Mouse (Mus musculus): Measurements from ENCODE around the gene Car7.
"Not testable (repeated sequence)": the region's sequence is repeated elsewhere in the genome, so short reads cannot be mapped to it uniquely, and the experiment has no call there.

Gene Car7

DNA sequence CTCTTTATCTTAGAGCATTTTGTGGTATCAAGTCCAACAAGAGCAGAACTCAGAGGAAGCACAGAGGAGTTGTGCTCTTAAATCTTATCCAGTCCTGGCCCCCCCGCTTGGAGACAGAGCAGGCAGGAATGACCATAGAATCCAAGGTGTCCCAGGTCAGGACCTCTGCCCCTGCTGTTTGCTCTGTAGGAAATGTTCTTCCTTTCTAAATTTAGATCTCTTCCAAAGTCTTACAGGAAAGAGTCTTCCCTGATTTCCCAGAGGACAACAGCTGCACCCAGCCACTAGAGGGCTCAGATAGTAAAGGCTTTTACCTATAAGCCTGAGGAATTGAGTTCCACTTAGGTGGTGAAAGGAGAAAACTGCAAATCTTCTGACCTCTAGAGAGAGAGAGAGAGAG lies 35.1 kb downstream of the Car7 start:
- peak; percentile 43 for DNase-seq (ENCODE audit: low read depth)

DNA sequence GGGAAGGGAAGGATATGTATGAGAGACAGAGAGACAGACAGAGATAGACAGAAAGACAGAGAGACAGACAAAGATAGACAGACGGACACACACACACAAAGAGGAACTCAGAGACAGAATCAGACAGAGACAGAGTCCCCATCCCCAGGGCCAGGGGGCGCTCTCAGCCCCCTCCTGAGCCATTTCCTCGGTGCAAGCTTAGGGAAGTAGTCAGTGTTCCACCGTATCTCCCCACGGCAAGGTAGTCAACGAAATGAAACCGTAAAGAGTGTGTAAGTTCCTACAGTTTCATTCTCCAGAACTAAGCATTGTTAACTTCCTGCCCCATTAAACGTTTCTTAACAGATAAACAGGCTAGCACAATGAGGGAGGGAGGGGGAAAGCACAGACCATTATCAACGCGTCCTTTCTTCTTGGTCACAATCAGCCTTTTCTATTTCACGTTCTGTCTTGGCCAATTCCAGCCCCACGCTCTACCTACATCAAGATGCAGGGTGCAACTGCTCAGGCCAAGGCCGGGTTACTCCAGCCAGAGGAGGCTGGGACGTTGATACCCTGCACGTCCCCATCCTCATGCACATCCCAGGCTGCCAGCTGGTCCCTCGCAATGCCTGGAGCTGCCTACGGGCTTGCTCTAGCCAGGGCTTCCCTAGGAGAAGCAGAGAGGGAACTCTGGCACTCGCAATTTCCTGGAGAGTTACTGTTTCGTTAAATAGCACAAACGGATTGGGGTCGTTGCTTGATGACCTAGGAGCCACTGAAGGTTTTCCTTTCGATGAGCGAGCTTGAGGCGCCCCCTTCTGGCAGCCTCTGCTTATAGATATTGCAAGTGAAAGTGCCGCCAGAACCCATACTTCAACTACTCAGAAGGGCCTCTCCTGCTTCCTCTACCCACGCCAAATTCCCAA lies 36.2 kb downstream of the Car7 start:
- DNase-seq (ENCODE audit: low read depth), result peak; percentile 93

DNA sequence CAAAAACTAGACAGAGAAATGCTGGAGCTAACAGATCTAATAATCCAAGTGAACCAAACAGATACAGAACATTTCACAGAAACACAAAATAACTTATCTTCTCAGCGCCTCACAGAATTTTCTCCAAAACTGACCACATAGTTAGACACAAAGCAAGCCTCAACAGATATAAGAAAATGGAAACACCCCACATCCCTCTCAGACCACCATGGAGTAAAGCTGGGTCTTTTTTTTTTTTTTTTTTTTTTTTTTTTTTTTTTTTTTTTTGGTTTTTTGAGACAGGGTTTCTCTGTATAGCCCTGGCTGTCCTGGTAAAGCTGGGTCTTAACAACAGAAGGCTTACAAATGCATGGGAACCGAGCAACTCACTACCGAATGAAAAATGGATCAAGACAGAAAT lies 42.3 kb downstream of the Car7 start:
- no peak for DNase-seq (ENCODE audit: low read depth)

DNA sequence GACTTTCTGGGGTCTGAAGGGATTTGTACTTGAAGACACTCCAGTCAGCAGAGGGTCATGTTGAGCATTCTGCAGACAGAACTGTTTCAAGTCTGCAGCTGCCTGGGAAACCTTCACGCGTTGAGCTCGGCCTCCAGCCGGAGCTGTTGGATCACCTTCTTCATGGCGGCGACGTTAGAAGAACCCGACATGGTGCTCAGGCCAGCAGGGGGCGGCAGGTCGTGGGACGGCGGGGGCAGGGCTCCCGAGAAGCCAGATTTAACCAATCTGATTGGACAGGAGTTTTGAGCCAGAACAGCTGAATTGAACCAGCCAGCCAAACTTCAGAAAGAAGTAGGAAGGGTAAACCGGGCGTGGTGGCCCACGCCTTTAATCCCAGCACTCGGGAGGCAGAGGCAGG lies 43.1 kb downstream of the Car7 start:
- not testable (repeated sequence) for DNase-seq (ENCODE audit: low read depth)

DNA sequence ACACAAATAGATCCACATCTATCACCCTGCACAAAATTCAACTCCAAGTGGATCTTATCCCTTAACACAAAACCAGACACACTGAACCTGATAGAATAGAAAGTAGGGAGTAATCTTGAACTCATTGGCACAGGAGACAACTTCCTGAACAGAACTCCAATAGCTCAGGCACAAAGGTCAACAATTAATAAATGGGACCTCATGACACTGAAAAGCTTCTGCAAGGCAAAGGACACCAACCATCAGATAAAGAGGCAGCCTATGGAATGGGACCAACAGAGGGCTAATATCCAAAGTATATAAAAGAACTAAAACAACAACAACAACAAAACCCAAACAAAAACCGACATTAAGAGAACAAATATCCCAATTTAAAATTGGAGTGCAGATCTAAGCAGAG lies 50.0 kb downstream of the Car7 start:
- DNase-seq (ENCODE audit: low read depth), result no peak

GRCm38 (mm10) chr8:104590284-104590683 lies 55.8 kb downstream of the Car7 start:
- no peak for DNase-seq (ENCODE audit: low read depth)

- DNase-seq (ENCODE audit: low read depth), result peak; percentile 98
Observed at GRCm38 (mm10) chr8:104591133-104591834, 56.8 kb downstream of the Car7 start, which contains the start of gene Pdp2. Pdp2 (plus strand) TSS chr8:104591451.

DNA sequence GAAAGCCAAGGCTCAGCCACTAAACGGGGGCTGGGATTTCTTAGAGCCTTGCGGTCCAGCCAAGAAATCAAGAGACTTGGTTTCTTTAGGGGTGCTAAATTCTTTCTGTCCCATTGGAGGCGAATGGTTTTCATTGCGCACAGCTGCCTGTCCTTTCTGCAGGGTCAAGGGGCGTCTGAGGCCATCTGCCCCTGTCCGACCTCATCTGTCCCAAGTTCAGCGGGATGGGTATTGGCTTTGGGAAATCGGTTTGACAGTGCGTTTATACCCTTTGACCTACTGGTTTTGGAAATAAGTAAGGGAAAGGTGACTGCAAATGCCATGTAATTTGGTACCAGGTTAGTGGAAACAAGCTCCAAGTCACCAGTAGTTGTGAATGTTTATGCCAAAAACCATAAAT lies 57.4 kb downstream of the Car7 start:
- DNase-seq (ENCODE audit: low read depth), result no peak

GRCm38 (mm10) chr8:104592566-104592965 lies 58.1 kb downstream of the Car7 start:
- DNase-seq (ENCODE audit: low read depth), result no peak

- no peak for DNase-seq (ENCODE audit: low read depth)
Observed at GRCm38 (mm10) chr8:104593536-104594325, 59.2 kb downstream of the Car7 start.

DNA sequence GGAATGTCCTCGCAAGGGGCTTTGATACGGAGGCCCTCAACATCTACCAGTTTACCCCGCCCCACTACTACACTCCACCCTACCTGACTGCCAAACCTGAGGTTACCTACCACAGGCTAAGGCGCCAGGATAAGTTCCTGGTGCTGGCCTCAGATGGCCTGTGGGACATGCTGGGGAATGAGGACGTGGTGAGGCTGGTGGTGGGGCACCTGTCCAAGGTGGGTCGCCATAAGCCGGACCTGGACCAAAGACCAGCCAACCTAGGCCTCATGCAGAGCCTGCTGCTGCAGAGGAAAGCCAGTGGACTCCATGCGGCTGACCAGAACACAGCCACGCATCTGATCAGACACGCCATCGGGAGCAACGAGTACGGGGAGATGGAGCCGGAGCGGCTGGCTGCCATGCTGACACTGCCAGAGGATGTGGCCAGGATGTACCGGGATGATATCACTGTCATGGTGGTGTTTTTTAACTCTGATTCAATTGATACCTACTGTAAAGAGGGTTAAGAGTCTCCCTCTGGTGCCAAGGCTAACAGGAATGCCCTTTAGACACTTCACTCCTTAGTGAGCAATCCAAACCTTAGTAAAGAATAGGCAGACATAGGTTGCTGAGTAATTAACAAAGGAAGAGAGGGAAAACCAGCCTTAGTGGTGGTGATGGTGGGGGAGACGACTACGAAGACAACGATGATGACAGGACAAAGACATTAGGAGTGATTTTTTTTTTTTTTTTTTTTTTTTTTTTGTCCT lies 60.3 kb downstream of the Car7 start:
- no peak for DNase-seq (ENCODE audit: low read depth)

DNA sequence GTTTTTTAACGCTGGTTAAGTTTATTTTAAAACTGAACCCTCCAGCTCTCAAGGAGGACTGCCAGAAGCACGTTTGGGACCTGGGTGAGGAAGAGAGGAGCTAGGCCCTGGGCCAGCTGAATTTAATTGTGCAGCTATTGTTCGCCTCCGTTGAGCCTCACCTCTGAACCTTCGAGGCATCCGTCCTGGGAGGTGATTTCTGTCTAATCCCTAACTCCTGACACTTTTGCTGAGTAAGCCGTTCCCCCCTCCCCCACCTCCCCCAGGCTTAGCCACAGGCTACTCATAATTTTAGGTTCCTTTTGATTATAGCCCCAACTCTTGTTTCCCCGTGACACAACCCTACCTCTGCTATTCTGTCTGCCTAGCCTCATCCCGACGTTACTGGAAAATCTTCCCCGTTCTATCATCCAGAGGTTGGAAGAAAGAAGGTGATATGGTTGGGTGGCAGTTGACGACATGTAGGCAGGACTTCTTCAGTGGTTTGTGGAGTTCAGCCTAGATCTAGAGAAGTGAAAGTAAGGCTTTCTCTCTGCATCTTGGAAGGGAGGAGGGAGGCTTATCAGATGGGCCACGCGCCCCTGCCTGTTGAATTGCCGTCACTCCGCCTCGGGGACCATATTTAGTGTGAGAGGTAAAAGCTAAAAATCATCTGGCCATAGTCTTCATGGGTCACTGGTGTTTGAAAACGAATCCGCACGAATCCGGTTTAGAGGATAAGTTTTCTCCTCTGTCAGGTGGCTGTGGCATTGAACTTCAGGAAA lies 61.5 kb downstream of the Car7 start:
- DNase-seq (ENCODE audit: low read depth), result no peak

DNA sequence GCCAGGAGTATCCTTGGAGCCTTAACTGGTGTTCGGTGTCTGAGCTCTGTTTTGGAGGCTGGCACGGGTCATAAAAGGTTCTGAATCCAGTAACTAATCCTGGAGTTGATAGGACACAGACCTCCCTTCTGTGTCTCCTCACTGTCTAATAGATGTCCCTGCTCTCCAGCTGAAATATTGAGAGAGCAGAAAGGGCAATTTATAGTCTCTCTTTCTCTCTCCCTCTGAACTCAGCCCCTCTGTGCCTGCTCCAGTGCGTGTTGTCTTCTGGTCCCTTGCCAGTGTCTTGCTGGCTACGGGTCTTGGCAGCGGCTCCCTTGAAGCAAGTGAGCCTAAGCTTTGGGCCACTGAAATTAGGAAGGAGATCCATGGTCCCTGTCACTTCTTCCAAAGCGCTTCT lies 63.2 kb downstream of the Car7 start:
- no peak for DNase-seq (ENCODE audit: low read depth)

GRCm38 (mm10) chr8:104598496-104598895 lies 64.0 kb downstream of the Car7 start:
- no peak for DNase-seq (ENCODE audit: low read depth)

Data from 416B (cell line).